Mouse (Mus musculus) left cerebral cortex, adult 11 months (tissue): ENCODE results near the gene Tango6.

ENCODE experiments used
- DNase-seq: peaks from one replicate; pipeline ENCODE4 v3.0.0; 2022; ENCODE audit warnings: low spot score

Tango6 gene

DNA sequence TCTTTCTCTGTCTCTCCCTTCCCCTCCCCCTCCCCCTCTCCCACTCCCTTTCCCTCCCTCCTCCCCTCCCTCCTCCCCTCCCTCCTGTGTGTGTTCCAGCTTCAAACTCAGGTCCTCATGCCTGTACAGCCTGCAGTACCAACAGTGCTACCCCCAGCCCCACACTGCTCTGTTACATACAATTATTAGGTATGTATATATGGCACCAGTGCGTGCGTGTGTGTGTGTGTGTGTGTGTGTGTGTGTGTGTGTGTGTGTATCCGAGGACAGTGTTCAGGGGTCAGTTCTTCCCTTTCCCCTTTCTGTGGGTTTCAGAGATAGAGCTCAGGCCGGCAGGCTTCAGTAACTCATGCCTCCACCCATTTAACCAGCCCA, 134.3 kb downstream of the Tango6 start:
- DNase-seq, result no peak

DNA sequence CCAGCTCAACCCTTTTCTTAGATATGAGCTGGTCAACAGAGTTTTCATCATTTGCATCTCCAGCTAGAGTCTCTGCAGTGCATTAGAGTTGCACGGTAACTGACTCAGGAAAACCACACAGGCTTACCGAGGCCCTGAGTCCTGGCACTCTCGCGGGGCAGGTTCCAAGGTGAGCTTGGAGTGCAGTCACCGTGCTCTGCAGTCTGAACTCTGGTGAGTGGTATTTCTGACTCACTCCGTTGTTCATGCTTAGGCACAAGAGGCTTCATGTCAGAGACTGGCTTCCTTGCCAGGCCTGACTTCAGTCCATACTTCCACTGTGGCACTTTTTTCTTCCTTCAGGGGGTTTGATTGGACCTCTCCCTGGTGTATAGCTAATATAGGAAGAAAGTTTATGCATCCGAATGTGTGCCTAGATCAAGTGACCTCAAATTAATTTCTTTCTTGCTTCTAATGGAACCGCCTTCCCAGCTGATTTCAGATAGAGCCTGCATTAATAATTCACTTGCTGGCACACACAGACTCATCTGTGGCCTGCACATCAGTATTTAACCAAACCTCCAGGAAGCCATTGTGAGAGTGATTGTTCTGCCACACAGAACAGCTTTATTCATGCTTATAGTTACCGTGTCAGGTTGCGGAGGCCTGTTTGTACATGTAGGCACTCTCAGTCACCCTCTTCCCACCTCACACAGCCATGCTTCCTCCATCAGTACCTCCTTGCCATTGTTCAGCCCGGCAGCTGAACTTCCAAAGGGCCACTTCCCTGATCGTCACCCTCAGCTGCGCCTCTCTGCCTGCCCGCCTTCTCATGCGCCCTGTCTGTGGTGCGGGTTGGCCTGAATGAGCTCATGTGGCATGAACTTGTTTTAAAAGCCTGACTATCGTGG, 136.0 kb downstream of the Tango6 start:
- no peak for DNase-seq

DNA sequence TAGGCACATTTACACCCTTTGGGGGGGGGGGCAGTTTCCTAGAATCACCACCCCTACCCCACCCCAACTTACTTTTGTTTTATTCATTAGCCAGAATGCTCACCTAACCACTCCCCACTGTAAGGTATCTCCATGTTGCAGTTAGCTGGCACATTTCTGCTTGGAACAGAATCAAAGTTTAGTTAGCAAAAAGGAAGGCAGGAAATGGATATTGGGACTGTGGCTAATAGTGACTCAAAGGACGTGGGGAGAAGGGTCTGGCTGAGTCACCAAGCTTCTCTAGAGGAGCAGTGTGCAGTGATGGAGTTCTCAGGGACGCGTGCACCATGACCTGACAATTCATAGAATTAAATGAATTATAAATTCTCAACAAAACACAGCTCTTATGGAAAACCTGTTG, 136.7 kb downstream of the Tango6 start:
- no peak for DNase-seq

DNA sequence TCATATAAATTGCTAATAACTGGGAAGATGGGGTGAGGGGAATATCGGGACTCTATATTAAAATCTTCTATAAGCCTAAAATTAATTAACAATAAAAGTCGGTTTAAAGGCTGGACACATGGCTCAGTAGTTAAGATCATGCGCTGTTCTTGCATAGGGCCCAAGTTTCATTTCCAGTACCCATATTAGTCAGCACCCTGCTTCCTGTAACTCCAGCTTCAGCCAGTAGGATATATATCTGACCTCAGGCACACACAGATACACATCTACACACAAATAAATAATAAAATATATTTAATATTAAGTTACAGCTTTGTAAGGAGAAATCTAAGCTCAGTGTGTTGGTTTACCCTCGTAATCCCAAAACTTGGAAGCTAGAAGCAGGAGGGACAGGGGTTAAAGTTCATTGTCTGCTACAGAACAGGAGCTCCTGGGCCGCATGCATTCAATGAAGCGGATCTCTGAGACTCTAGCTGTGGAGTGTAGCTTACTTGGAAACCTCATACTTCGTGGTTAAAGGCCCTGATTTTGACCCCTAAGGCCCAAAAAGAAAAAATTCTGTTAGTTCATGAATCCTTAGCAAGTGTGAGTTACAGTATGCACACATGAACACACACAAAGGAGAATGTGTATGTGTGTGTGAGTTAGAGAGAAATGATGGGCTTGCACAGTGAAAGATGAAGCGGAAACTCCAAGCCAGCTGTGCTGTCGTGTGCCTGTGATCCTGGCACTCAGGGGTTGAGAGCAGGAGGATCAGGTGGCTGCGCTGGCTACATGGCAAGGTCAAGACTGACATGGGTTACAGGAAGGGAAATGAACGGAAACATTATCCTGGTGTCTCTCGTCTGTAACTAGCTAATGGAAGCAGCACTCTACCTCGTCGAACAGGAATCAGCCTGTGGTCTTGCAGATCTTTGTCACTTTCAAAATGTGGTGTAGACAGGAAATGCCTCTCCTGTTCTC, 138.0 kb downstream of the Tango6 start:
- no peak for DNase-seq

DNA sequence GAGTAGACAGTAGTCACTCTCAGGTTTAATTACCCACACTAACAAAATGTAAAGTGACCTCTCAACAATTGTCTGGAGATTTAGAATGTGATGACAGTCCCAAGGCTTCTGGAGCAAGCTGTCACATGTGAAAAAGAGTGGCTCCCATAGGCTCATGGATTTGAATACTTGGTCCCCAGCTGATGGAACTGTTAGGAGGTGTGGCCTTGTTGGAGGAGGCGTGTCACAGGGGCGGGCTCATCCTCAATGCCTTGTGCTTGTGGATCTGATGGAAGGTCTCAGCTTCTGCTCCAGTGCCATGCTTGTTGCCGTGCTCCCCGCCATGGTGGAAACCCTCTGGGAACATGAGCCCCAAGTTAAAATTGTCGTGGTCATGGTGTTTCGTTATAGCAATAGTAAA, 146.1 kb downstream of the Tango6 start:
- DNase-seq, result no peak

DNA sequence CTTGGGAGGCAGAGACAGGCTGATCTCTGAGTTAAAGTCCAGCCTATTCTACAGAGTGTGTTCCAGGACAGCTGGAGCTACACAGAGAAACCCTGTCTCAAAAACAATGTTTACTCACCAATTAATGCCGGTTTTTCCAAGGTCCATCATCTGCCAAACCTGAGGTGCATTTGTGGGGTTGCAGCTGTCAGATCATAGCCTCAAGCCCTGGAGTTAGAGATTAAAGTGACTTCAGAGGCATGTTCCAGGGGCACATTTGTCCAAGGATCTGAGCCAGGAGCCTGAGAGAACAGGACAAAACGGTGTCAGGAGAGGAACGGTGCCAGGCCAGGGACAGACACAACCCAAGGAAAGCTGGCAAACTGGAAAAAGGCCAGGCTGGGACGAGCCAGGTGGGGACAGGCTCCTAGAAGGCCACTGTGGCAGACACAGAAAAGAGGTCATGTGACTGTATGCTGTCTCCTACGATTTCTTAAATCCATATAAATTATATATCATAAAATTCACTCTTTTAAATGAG, 146.7 kb downstream of the Tango6 start:
- no peak for DNase-seq

DNA sequence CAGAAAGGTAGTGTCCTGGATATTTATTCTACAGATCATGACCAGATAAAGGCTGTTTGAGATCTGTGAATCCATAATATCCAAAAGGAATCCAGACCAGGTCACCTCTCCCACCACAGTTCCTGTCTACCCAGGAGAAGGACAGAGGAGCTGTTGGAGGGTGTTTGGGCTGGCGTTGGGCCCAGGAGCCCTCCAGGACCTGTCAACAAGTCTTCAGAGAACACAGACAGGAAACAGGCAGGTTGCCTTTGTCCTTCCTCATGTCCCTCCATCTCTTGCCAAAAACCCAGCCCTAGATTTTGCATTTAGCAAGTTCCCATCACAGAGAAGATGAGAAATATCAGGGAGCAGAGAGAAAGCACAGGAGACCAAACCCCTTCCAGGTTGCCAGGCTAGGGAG, 152.0 kb downstream of the Tango6 start:
- no peak for DNase-seq

DNA sequence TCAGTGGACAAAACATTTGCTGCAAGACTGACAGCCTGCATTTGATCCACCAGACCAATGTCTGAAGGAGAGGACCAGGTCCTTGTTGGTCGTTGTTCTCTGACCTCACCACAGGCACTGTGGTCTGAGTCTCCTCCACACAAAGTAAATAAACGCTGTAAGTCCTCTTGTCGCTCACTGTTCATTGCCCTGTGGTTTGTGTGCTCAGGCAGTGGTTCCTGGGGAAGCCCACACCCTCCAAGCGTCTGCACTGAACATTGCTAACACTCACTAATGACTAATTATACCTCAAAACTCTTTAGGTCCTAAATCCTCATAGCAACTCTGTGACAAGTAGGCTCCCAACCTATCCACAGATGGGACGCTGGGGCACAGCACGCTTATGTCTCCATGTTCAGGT, 153.7 kb downstream of the Tango6 start:
- DNase-seq, result no peak

DNA sequence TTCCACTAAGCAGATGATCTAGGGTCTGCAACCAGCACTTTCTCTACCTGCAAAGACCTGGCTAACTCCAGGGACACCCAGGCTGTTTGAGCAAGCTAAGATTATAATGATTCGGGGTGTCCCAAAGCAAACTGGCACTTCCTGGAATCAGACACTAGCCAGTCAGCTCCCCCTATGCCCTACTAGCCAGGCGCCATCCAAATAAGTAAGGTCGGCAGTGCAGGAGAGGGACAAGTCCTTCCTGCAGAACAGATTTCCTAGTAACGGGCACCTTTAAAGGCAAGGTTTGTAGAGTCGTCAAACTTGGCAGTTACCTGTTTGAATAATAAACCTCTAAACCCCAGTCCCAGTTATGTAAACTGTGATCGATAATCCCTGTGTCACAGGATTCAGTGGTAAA, 155.9 kb downstream of the Tango6 start:
- DNase-seq, result no peak

DNA sequence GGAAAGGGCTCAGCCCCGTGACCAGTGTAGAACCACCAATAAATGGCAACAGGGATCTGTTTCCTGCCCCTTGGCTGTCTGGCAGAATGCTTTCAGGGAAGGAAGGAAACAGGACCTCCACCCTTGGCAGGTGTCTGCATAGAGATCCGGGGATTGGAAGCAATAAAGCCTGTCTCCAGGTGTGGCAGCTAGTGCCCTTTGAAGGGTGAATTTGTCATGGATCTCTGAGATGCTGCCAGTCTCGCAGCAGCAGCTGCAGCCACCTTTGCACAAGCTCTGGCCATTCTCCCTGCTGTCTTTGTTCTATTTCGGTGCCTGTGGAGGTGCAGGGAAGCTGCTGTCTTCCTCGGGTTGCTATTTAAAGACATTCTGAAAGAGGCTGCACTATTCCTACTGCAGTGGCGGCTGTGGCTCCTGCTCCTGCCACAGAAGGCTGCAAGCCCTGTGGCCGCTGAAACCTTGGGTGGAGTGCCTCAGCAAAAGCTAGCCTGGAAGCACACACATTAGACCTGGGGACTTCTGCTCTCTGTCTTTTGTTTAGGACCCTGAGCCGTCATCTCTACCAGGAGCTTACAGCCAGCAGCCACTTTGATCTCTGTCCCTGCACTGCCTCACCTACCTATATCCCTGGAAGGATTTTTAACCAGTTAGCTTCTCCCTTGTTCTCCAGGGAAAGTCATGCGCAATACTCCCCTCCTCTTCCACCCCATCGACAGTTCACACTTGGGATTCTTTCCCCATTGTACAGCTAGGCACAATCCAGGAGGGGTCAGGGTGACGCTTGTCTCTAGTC, 156.5 kb downstream of the Tango6 start:
- peak; percentile 57 for DNase-seq

DNA sequence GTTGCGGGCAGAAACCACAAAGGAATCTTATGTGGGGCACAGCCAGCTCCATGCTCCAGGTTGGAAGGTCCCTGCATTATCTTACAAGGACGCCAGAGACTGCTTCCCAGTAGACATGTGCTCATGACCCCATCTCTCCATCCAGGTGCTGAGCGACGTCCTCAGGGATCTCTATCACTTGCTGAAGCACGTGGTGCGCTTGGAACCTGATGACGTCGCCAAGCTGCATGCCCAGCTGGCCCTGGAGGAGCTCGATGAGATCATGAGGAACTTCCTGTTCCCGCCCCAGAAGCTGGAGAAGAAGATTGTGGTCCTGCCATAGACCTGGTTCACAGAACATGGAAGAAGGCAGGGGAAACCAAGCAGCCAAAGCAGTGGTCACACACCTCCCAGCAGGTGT, 167.2 kb downstream of the Tango6 start:
- no peak for DNase-seq

DNA sequence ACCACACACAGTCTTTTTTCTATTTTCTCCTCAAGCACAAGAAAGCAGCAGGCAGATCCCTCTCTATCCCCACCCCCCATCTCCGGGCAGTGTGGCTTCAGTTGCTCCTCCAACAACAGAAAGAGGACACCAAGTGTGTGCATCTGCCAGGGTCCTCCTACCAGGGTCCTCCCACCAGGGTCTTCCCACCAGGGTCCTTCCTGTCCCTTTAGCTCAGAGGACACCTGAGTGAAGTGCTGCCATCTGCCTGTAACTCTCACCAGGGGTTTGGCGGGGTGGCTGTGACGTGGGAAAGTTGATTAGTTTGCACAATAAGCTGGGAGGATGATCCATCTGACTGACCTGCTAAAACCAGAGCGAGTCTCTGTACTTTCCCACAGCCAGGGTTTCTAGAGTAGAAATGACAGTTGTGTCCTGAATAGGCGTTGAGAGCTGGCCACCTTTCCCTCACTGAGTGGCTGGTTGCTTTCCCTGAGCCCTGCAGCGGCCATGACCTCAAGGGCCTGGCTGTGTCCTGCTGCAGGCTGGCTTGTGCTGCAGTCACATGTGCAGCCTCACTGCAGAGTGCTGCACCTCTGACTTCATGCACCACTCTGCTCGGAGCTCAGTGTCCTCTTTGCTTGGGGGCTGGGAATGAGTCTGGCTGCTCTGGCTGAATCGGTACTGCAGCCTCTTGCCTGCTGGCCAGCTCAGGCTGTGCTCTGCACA, 171.8 kb downstream of the Tango6 start:
- DNase-seq, result no peak

DNA sequence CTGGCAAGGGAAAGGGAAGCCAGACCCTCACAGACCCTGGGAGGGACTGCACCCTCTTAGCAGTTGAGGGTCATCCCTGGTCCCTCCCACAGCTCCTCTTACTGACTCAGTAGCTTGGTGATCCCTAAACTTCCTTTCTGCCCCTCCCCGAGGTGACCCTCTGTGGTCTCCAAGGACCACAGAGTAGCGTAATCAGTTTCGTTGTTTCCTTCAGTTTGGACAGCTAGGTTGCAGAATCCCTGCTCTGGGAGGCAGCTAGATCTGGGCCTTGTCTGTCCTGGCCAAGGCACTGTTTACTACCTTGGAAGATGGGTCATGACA, 172.3 kb downstream of the Tango6 start:
- DNase-seq, result no peak

DNA sequence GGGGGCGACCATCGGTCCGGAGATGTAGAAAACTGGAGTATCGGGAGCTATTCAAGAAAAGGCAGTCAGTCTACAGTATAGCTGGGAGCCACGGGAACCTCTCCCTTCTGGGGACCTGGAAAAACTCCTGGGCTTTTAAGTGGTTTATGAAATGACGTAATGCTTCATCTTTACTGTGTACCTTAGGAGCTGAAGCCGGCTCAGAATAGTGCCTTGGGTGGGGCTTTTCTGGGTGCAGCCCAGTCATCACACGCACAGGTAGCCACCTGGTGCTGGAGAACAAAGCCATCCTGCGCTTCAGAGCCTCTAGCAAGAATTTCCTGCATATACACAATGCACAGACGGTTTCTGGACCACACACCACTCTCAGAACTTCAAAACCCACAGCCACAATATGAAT, 180.0 kb downstream of the Tango6 start:
- DNase-seq, result no peak

DNA sequence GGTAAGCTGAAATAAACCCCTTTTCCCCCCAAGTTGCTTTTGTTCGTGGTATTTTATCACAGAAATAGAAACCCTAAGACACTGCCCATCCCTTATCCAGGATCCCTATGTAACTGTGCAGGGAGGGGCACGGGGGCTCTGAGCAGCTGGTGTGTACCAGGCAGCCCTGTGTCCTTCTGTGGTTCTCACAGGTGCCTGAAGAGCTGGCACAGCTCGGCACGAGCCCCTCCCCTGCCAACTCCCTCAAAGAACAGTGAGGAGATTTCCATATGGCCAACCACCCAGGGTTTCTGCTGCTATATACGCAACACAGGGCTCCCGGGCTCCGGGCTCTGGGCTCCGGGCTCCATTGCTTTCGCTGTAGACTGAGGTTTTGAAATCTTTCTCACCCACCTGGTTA, 182.5 kb downstream of the Tango6 start:
- DNase-seq, result no peak

DNA sequence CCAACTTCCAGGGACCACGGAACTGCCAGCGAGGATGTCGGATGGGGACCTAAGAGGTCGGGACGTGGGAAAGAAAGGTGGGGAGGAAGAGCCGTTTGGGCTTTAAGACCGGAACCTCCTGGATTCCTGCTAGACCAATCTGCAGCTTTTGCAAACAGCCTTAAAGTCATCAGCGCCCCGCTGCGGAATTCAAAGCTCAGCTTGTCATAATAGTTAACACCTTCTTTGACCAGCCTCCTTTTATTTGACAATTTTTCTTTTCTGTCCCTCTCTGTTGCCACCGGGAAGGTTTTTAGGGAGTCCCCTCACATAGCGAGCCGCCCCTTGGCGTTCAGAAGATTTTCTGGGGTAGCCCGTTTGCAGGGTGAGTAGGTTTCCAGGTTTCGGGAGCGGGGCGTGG, 187.2 kb downstream of the Tango6 start, which contains the start of gene Has3:
Gene Has3, plus strand, starts transcription at position 192 of the 400 bp plus-strand sequence.
- no peak for DNase-seq

DNA sequence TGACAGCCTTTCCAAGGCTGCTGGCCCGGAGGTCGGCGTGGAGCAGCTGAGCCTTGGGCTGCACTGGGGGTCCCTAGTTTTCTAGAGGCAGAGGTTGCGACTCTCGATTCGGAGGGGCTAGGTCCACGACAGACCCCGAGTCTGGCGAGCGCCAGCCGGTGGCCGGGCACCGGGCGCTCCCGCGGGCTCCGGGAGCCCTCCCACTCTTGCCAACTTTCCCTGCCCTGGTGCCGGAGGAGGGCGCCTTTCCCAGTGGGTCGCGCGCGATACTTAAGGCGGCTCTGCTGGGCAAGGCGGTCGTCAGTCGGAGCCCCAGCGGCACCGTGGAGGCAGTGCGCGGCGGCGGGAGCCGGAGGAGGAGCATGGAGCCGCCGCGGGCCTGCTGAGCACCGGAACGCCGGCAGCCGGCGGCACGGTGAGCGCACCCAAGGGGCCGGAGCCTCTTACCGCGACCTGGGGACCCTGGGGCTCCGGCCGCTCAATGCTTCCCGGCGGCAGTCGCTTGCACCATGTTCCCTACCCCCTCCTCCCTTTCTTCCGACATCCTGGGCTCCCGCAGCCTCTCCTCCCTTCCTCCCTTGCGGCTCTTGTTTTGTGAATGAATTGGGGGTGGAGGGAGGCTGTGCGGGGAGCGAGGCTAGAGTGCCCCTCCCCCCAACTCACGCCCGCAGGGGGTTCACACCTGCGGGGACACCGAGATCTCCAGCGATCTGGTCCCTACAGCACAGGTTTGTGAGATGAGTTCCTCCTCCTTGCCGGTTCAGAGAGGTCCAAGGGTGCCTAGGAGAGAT, 187.9 kb downstream of the Tango6 start:
- DNase-seq, result no peak

DNA sequence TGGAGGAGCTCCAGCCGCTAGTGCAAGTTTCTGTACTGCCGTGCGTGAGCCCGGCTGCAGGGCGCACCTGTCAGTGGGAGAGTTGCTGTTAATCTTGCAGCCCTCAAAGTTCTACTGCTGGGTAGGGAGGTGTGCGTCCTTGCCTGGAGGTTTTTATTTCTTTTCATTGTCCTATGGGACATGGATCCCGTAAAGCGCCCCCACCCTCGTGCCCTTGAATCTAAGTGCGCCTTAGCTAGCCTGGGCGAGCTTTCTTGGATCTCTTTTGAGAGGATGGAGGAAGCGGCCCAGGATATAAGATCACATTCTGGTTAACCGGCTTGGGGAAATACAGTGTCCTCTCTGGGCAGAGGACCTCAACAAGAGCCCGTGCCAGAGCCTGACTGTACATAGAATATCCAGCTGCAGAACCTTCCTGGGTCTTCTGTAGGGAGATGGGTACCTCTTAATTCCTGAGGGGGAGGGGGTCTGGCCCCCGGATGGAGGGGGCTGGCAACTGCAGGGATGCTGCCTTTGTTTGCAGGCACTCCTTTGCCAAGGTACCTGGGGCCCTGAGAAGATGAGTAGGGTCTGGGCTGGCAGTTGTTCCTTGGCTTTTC, 188.6 kb downstream of the Tango6 start:
- DNase-seq, result no peak

DNA sequence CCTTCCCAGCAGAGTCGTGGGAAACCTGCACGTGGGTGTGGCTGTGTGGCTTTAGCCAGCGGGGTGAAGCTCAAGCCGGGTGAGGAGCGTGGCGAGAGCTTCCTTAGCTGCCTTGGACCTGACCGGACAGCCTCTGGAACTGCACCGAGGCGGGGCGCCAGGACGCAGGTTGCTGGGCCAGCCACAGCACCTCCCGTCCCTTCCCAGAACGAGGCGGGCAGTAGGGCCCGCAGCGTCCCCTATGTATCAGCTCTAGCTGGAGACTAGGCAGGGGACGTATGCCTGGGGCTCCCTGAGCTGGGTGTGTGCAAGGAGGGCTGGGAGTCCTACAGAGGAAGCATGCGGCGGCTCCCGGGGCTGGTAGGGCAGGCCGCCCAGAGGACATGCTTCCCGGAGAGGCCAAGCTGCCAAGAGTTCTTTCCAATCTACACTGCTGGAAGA, 189.1 kb downstream of the Tango6 start:
- DNase-seq, result no peak

DNA sequence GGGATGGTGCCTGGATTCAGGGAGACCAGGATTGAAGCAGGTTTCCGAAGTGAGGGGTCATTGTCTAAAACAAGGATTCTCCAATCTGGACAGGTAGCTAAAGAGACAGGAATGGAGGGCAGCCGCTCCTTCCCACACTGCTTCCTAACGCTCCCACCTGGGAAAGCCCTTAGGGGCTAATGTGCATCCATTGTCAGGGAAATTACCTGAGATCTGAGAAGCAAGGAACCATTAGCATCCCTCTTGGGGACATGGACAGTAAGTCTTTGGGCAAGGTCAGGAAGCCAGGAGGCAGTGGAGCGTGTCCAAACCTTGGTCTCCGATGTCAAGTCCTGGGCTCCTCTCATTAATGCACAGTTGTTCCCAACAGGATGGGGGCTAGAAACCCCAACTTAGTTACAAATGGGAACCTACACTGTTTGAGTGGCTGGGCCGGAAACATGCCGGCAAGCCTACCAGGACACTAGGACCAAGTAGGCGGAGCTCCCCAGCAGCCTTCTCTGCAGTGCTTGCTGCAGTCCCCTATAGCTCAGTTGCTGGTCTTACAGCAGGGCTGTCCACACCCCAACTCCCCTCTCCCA, 189.7 kb downstream of the Tango6 start:
- DNase-seq, result no peak
